7 mouse cellular contexts compared by ENCODE assay signal in the genomic region with DNA sequence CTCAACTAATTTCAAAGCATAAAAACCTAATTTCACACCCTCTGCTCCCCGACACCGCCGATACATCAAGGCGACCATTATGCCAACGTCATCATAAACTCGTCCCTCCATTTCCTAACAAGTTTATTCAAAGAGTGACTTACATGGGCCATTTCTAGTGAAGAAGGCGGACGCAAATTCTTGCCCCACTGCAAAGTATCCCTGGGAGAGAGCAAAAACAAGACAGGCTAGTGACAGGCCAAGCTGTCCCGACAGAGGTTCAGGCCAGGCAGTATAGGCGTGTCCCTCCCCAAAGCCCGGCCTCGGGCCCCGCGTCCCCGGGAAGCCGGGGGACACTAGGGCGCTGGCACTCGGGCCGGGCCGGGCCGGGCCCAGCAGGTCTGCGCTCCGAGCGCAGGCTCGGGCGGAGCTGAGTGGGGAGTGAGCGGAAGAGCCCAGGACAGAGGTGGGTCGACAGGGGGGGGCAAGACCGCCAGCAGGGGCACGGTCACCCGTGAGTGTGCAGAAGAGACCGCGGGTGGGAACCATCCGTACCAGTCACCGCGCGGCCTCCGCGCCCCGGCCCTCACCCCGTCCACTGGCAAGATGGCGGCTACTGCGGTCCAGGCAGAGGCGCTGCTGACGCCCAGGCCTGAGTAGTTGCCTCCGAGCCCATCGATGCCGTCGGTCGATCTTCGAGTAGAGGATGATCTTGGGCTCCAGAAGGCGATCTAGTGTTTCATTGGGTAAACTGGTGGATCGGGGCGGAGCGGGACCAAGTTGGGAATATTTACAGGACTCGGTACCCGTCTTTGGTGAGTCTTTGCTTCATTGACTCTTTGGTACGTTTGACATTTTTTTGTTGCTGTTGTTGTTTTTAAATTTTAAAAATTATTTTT. TPM values are rescaled to one million over a fixed set of nuclear protein-coding genes. Genes with fewer than 3 reads are reported as not detected.
DNase-seq lines count a peak whose midpoint lies in the region; ATAC-seq lines count a peak whose summit lies in the region.

Gene Mmadhc, minus strand, starts transcription at position 693 of the 878 bp plus-strand sequence.

- intact Hi-C loops in gastrocnemius, postnatal 14 days (cut with DNase I; ENCODE audit: low total_unique reads) = no loop called here
- intact Hi-C loops in left cerebral cortex, postnatal 25 days (cut with DNase I) = no loop called here

- H3K4me1 ChIP-seq in midbrain, embryonic 10.5 days = peaks cover 30% of the 10 kb centered on the region

- H3K36me3 ChIP-seq in midbrain, embryonic 10.5 days = peaks cover 11% of the 10 kb centered on the region

- H3K9me3 ChIP-seq in midbrain, embryonic 10.5 days (replicated peaks) = no peaks in the 10 kb centered on the region

- ATAC-seq in inflammation-experienced regulatory T-cells, adult 6 months = peak; percentile 91

- H3K27ac ChIP-seq in midbrain, embryonic 10.5 days (replicated peaks) = peak within 1 kb of the TSS; percentile 98

- peak; percentile 87 for DNase-seq in adrenal gland, adult 18-20 months (ENCODE audit: low spot score in 2 of 2)
- peak; percentile 97 for DNase-seq in embryo, embryonic 10.5 days (ENCODE audit: low spot score)
- peak; percentile 94 for DNase-seq in gastrocnemius, postnatal 14 days
- DNase-seq in left cerebral cortex, postnatal 25 days (ENCODE audit: low spot score in 2 of 2) = peak; percentile 89 to 94
- DNase-seq in midbrain, embryonic 10.5 days (ENCODE audit: low spot score) = peak; percentile 95
- DNase-seq in right cerebral cortex, postnatal 4 days = peak; percentile 83

- H3K27me3 ChIP-seq in midbrain, embryonic 10.5 days (ENCODE audit: low read depth, poor library complexity, severe bottlenecking) = no peaks in the 10 kb centered on the region

- WGBS in midbrain, embryonic 10.5 days = under 1% methylated on average over 58 of the region's 58 CpGs

- H3K4me3 ChIP-seq in midbrain, embryonic 10.5 days = peak within 1 kb of the TSS; percentile 94

RNA-seq across cellular contexts. Expression of gene Mmadhc, which starts in this region (rescaled TPM):
- 100 to 1,000 TPM in 1 of 2 experiments, 10 to 100 TPM in 1; 97.9 to 111 TPM for total RNA-seq in adrenal gland, adult 18-20 months (2021)
- total RNA-seq in gastrocnemius, postnatal 14 days (2021) = 100 to 1,000 TPM; 114 to 117 TPM
- polyA plus RNA-seq in inflammation-experienced regulatory T-cells, adult 6 months (2017; shearing (Covaris generic)) = 10 to 100 TPM; 44.6 to 56.4 (median 45.4) TPM
- total RNA-seq in left cerebral cortex, postnatal 25 days (2021) = 10 to 100 TPM; 55.5 to 57.5 TPM
- polyA plus RNA-seq in midbrain, embryonic 10.5 days (2016; fragmentation: Nextera tagmentation; extraction: Ambion mirVana) = 166 and 170 TPM in 2 replicates

Comparison
In these comparisons a context has a peak if more than half of its experiments do, and no peak if none do; other contexts are left out.
1. Peak in every context shown above with its lines: DNase-seq, ATAC-seq, H3K4me3 ChIP-seq and H3K27ac ChIP-seq.